Mouse (Mus musculus) limb, embryonic 14.5 days (tissue): ENCODE results near the gene Cab39l. TPM values are rescaled to one million over a fixed set of nuclear protein-coding genes. Genes with fewer than 3 reads are reported as not detected.

ENCODE experiments used
- ATAC-seq: fragments of 200-750 bp; cut with Nextera tagmentation; 2 replicates; pipeline ENCODE4 v1.8.0; 2017; ENCODE audit warnings: low read depth, moderate number of reproducible peaks, moderate TSS enrichment; ENCODE audit not compliant: low FRiP score
- DNase-seq: peaks from one replicate; pipeline ENCODE4 v3.0.0-alpha.2; 2015; ENCODE audit warnings: low spot score
- H3K27ac ChIP-seq: fragments of 300-500 bp; sonication (generic); replicated peaks from 2 replicates; pipeline ENCODE4 v1.5.1; 2014; ENCODE audit warnings: low read depth, mild to moderate bottlenecking, low read length, moderate library complexity, mixed read lengths
- H3K27me3 ChIP-seq: fragments of 300-500 bp; sonication (generic); 2 replicates; pipeline ENCODE4 v1.6.1; 2014; ENCODE audit warnings: low read length, mixed read lengths; ENCODE audit not compliant: control insufficient read depth, insufficient read depth
- H3K36me3 ChIP-seq: fragments of 300-500 bp; sonication (generic); 2 replicates; pipeline ENCODE4 v1.6.1; 2014; ENCODE audit warnings: mild to moderate bottlenecking, low read length, moderate library complexity, mixed read lengths; ENCODE audit not compliant: control insufficient read depth, insufficient read depth
- H3K4me1 ChIP-seq: fragments of 300-500 bp; sonication (generic); 2 replicates; pipeline ENCODE4 v1.6.1; 2014; ENCODE audit warnings: antibody characterized with exemption, low read length, mixed read lengths; ENCODE audit not compliant: control insufficient read depth, insufficient read depth
- H3K4me2 ChIP-seq: fragments of 300-500 bp; sonication (generic); replicated peaks from 2 replicates; pipeline ENCODE4 v1.6.1; 2014; ENCODE audit warnings: low read depth, mild to moderate bottlenecking, low read length, moderate library complexity; ENCODE audit not compliant: severe bottlenecking
- H3K4me3 ChIP-seq: fragments of 300-500 bp; sonication (generic); replicated peaks from 2 replicates; pipeline ENCODE4 v1.5.1; 2014; ENCODE audit warnings: low read length
- H3K9ac ChIP-seq: fragments of 300-500 bp; sonication (generic); 2 replicates; pipeline ENCODE4 v1.6.1; 2014; ENCODE audit warnings: mild to moderate bottlenecking, low read depth, low read length, moderate library complexity; ENCODE audit not compliant: severe bottlenecking
- H3K9me3 ChIP-seq: fragments of 300-500 bp; sonication (generic); 2 replicates; pipeline ENCODE4 v1.6.1; 2016; ENCODE audit warnings: low read length; ENCODE audit not compliant: control insufficient read depth
- POLR2A ChIP-seq: fragments of 200-500 bp; IDR thresholded peaks from 2 replicates; pipeline ENCODE4 v1.8.0; 2012; ENCODE audit warnings: inconsistent platforms, mild to moderate bottlenecking, moderate library complexity, borderline replicate concordance; ENCODE audit not compliant: insufficient read depth, insufficient read length; ENCODE audit errors: extremely low read depth
- WGBS: fragments of 180-500 bp; shearing (Covaris S2); extraction: QIAGEN DNeasy Blood & Tissue Kit; methylation state at CpG from one replicate; pipeline ENCODE4 v1.1.7; 2014; 5-methylcytosine and 5-hydroxymethylcytosine counted together
- polyA plus RNA-seq, 2 experiments: library from polyadenylated mRNA; depleted of rRNA in 1 of 2; stranded (reverse) in 1 of 2; unstranded in 1 of 2; fragments of >200 nt; fragmentation: Nextera tagmentation in 1 of 2; extraction: Ambion mirVana in 1 of 2; gene quantifications; 2 replicates each; pipeline versions ENCODE4 v1.2.1 to v1.2.3; 2012 to 2014

Gene Cab39l
- polyA plus RNA-seq, 2 experiments, result 17.4 to 40.3 TPM

- Histone ChIP-seq H3K4me1 (no peaks in the 10 kb centered on the region), H3K27ac (no peak overlapping the region), H3K27me3 (no peaks in the 10 kb centered on the region), H3K9me3 (no peaks in the 10 kb centered on the region), H3K9ac (no peak overlapping the region), H3K4me3 (no peak overlapping the region), H3K36me3 (no peaks in the 10 kb centered on the region), H3K4me2 (no peak overlapping the region)
- DNase-seq (no peak), ATAC-seq (no peak)
- TF ChIP-seq POLR2A, result no peak
- 56% methylated on average over 4 of the region's 4 CpGs for WGBS
These were observed 116.3 kb downstream of the Cab39l start for GRCm38 (mm10) chr14:59557071-59557470.

DNA sequence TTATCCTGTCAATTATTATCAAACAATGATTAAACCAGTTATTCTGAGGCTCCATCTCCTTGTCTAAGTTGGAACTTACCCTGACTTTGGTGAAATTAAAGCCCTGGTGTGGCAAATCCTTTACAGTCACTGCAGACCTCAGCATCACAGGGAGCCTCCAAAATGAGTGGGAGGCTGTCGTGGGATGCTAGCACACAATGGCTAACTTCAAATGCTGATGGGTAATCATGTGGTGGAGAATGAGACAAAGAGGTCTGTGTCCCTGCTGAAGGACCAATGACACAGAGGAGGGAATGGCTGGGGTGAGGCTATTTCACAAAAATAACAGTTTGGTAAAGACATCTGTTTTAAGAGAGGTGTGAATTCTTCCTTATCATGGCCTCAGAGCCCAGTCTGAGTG lies 117.1 kb downstream of the Cab39l start:
- ATAC-seq (no peak), DNase-seq (no peak)
- Histone ChIP-seq H3K27me3 (no peaks in the 10 kb centered on the region), H3K4me2 (no peak overlapping the region), H3K9me3 (no peaks in the 10 kb centered on the region), H3K4me3 (no peak overlapping the region), H3K36me3 (no peaks in the 10 kb centered on the region), H3K9ac (no peak overlapping the region), H3K4me1 (no peaks in the 10 kb centered on the region), H3K27ac (no peak overlapping the region)
- TF ChIP-seq POLR2A, result no peak
- WGBS, result 76% methylated on average over 1 of the region's 1 CpGs

- no peak overlapping the region for H3K27ac ChIP-seq
- H3K27me3 ChIP-seq, result no peaks in the 10 kb centered on the region
- no peak for TF ChIP-seq POLR2A
- no peak overlapping the region for H3K4me3 ChIP-seq
- H3K4me2 ChIP-seq, result no peak overlapping the region
- 90% methylated on average over 6 of the region's 6 CpGs for WGBS
- peaks cover 32% of the 10 kb centered on the region for H3K36me3 ChIP-seq
- H3K9me3 ChIP-seq, result no peaks in the 10 kb centered on the region
- no peak overlapping the region for H3K9ac ChIP-seq
- no peaks in the 10 kb centered on the region for H3K4me1 ChIP-seq
- no peak for ATAC-seq
- DNase-seq, result no peak
These were observed 126.0 kb downstream of the Cab39l start for GRCm38 (mm10) chr14:59566756-59567155.

DNA sequence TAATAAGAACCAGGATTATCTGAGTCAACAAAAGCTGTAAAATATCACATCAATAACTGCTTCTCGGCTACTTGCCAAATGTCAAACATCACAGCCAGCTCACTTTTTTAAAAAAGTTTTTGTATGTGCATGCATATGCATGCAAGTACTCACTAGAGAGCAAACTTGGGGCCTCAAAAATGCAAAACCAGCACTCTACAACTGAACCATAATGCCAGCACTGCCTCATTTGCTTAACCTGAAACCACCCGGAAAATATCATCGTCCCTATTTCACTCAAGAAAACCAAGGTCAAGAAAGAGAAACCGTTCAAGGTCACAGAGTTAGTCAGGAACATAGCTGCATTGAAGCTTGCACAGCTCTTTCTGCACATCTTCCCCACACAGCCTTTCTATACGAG lies 135.6 kb downstream of the Cab39l start:
- no peaks in the 10 kb centered on the region for H3K9me3 ChIP-seq
- no peak for TF ChIP-seq POLR2A
- peaks cover 36% of the 10 kb centered on the region for H3K36me3 ChIP-seq
- no peaks in the 10 kb centered on the region for H3K27me3 ChIP-seq
- no peak for DNase-seq
- no peaks in the 10 kb centered on the region for H3K4me1 ChIP-seq
- H3K4me3 ChIP-seq, result no peak overlapping the region
- H3K9ac ChIP-seq, result no peak overlapping the region
- H3K4me2 ChIP-seq, result no peak overlapping the region
- 86% methylated on average over 5 of the region's 5 CpGs for WGBS
- H3K27ac ChIP-seq, result no peak overlapping the region
- no peak for ATAC-seq

DNA sequence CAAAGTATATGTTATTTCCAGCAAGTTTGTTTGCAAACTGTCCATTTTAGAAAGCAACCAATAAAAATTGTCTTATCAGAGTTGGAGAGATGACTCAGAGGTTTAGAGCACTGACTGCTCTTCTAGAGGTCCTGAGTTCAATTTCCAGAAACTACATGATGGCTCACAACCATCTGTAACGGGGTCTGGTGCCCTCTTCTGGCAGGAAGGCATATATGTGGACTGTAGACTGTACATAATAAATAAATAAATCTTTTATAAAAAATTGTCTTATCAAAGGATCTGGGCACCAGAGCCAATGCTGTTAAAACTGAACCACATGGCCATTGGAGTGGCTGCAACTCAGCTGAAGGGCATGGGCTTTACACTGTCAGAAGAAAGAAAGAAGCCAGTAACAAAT lies 149.8 kb downstream of the Cab39l start:
- 82% methylated on average over 1 of the region's 1 CpGs for WGBS
- no peak for TF ChIP-seq POLR2A

GRCm38 (mm10) chr14:59591901-59592300 lies 151.1 kb downstream of the Cab39l start:
- no peak overlapping the region for H3K4me3 ChIP-seq
- H3K36me3 ChIP-seq, result peaks cover 48% of the 10 kb centered on the region
- no peaks in the 10 kb centered on the region for H3K27me3 ChIP-seq
- no peak for ATAC-seq
- H3K4me2 ChIP-seq, result no peak overlapping the region
- no peak overlapping the region for H3K27ac ChIP-seq
- no peaks in the 10 kb centered on the region for H3K9me3 ChIP-seq
- WGBS, result 79% methylated on average over 8 of the region's 8 CpGs
- DNase-seq, result no peak
- no peak for TF ChIP-seq POLR2A
- H3K9ac ChIP-seq, result no peak overlapping the region
- H3K4me1 ChIP-seq, result peaks cover 1% of the 10 kb centered on the region

More for the DNA sequence above, 149.8 kb downstream of the Cab39l start:
- H3K36me3 ChIP-seq, result peaks cover 60% of the 10 kb centered on the region
- no peak overlapping the region for H3K27ac ChIP-seq
- no peaks in the 10 kb centered on the region for H3K4me1 ChIP-seq
- DNase-seq (no peak), ATAC-seq (no peak)
- no peak overlapping the region for H3K4me3 ChIP-seq
- no peak overlapping the region for H3K4me2 ChIP-seq
- H3K9ac ChIP-seq, result no peak overlapping the region
- H3K27me3 ChIP-seq, result no peaks in the 10 kb centered on the region
- H3K9me3 ChIP-seq, result no peaks in the 10 kb centered on the region
